ENCODE assay signal across 11 mouse cellular contexts in genomic region chr2:51056141-51056731, GRCm38 (mm10).
DNase-seq lines count a peak whose midpoint lies in the region; ATAC-seq and TF ChIP-seq lines count a peak whose summit lies in the region.
"Had no signal": no experiment of that assay in that cellular context is flagged by ENCODE, and none has a peak within 500 bp of the region (broad histone marks: within the 10 kb centered on the region; RNA-seq: fewer than 3 reads in every experiment).

No protein-coding gene starts in this region.

- no peak overlapping the region for H3K4me3 ChIP-seq in midbrain, postnatal 0 days (ENCODE audit: low read depth, low read length)
- H3K4me3 ChIP-seq in midbrain, embryonic 13.5 days (replicated peaks) = no peak overlapping the region
- H3K4me3 ChIP-seq in embryonic fibroblast, embryonic 13.5 days (ENCODE audit: insufficient read depth, low read length) = no peak overlapping the region
- H3K4me3 ChIP-seq in small intestine, adult 2 months (ENCODE audit: low read depth, low read length) = no peak overlapping the region
- H3K4me3 ChIP-seq: hindbrain, embryonic 15.5 days had no signal

- no peaks in the 10 kb centered on the region for H3K27me3 ChIP-seq in midbrain, postnatal 0 days (ENCODE audit: insufficient read depth, low read length)
- H3K27me3 ChIP-seq in midbrain, embryonic 13.5 days = no peaks in the 10 kb centered on the region
- no peaks in the 10 kb centered on the region for H3K27me3 ChIP-seq in small intestine, adult 2 months (ENCODE audit: control insufficient read depth, insufficient read depth, low read length)
- H3K27me3 ChIP-seq: hindbrain, embryonic 15.5 days had no signal

- DNase-seq in midbrain, postnatal 0 days (ENCODE audit: low spot score) = peak; percentile 32
- DNase-seq in kidney, postnatal 36 days = peak; percentile 58 to 70
- DNase-seq in cerebellum, adult 8-10 months = no peak
- DNase-seq in frontal cortex, adult 2 months (ENCODE audit: extremely low spot score in 1 of 2, low spot score in 1 of 2) = no peak
- DNase-seq: lung, postnatal 14 days had no signal

- no peaks in the 10 kb centered on the region for H3K36me3 ChIP-seq in midbrain, postnatal 0 days (ENCODE audit: insufficient read depth, low read length)
- no peaks in the 10 kb centered on the region for H3K36me3 ChIP-seq in midbrain, embryonic 13.5 days
- H3K36me3 ChIP-seq in small intestine, adult 2 months (ENCODE audit: control insufficient read depth, insufficient read depth, low read length) = no peaks in the 10 kb centered on the region
- H3K36me3 ChIP-seq: G1E; hindbrain, embryonic 15.5 days had no signal

- no peak for TF ChIP-seq CTCF in midbrain, postnatal 0 days (IDR thresholded peaks at IDR 0.05)
- no peak for TF ChIP-seq CTCF in embryonic fibroblast, embryonic 13.5 days (IDR thresholded peaks at IDR 0.05; ENCODE audit: borderline replicate concordance, insufficient read depth, low read length)
- no peak for TF ChIP-seq CTCF in small intestine, adult 2 months (IDR thresholded peaks at IDR 0.05; ENCODE audit: extremely low read depth, insufficient read length, insufficient replicate concordance, low read depth, low read length)

- no peak for TF ChIP-seq POLR2A in embryonic fibroblast, embryonic 13.5 days (IDR thresholded peaks at IDR 0.05; ENCODE audit: low read depth, low read length)
- TF ChIP-seq POLR2A in small intestine, adult 2 months (IDR thresholded peaks at IDR 0.05; ENCODE audit: low read depth, low read length) = no peak

- no peaks in the 10 kb centered on the region for H3K4me1 ChIP-seq in midbrain, postnatal 0 days (ENCODE audit: insufficient read depth, low read length)
- H3K4me1 ChIP-seq in midbrain, embryonic 13.5 days (replicated peaks) = peaks cover 6% of the 10 kb centered on the region; the same call in 1 of the 2 replicates
- 0 out of 2 replicates have a peak, but pooled peaks cover 2% of the 10 kb centered on the region for H3K4me1 ChIP-seq in embryonic fibroblast, embryonic 13.5 days (ENCODE audit: control insufficient read depth, insufficient read depth, low read length)
- H3K4me1 ChIP-seq in small intestine, adult 2 months (ENCODE audit: control insufficient read depth, insufficient read depth, insufficient read length, low read length) = peaks cover 6% of the 10 kb centered on the region; the same call in 1 of the 2 replicates
- H3K4me1 ChIP-seq: hindbrain, embryonic 15.5 days had no signal

- WGBS in midbrain, postnatal 0 days = 55% methylated on average over 8 of the region's 8 CpGs
- 59% methylated on average over 8 of the region's 8 CpGs for WGBS in midbrain, embryonic 13.5 days
- 24% methylated on average over 8 of the region's 8 CpGs for WGBS in small intestine, adult 2 months

- H3K9me3 ChIP-seq in midbrain, postnatal 0 days (ENCODE audit: low read length) = no peaks in the 10 kb centered on the region
- no peaks in the 10 kb centered on the region for H3K9me3 ChIP-seq in midbrain, embryonic 13.5 days
- H3K9me3 ChIP-seq: hindbrain, embryonic 15.5 days had no signal

- no peak for ATAC-seq in midbrain, postnatal 0 days (ENCODE audit: low FRiP score)
- ATAC-seq in midbrain, embryonic 13.5 days = no peak
- ATAC-seq in erythroblast, adult 5-6 weeks (replicated peaks; ENCODE audit: low FRiP score, poor library complexity, severe bottlenecking) = no peak

- H3K9ac ChIP-seq in midbrain, postnatal 0 days (replicated peaks; ENCODE audit: low read length, poor library complexity, severe bottlenecking) = no peak overlapping the region
- no peak overlapping the region for H3K9ac ChIP-seq in midbrain, embryonic 13.5 days (replicated peaks)
- H3K9ac ChIP-seq: hindbrain, embryonic 15.5 days had no signal

- H3K27ac ChIP-seq in midbrain, postnatal 0 days (ENCODE audit: low read depth, low read length) = no peak overlapping the region
- no peak overlapping the region for H3K27ac ChIP-seq in midbrain, embryonic 13.5 days
- peak overlapping the region; percentile 83 for H3K27ac ChIP-seq in embryonic fibroblast, embryonic 13.5 days (ENCODE audit: insufficient read depth, low read length)
- peak overlapping the region; percentile 91 for H3K27ac ChIP-seq in small intestine, adult 2 months (ENCODE audit: insufficient read depth, low read depth, low read length)
- H3K27ac ChIP-seq: hindbrain, embryonic 15.5 days had no signal

- H3K4me2 ChIP-seq in midbrain, postnatal 0 days (ENCODE audit: low read depth, low read length, poor library complexity, severe bottlenecking) = no peak overlapping the region
- no peak overlapping the region for H3K4me2 ChIP-seq in midbrain, embryonic 13.5 days (replicated peaks)
- H3K4me2 ChIP-seq: hindbrain, embryonic 15.5 days had no signal

Comparison
In these comparisons a context has a peak if more than half of its experiments do, and no peak if none do; other contexts are left out.
1. DNase-seq: peak in midbrain, postnatal 0 days (single experiment) and kidney, postnatal 36 days (2 of 2); none in cerebellum, adult 8-10 months (single experiment) and frontal cortex, adult 2 months (0 of 2).
2. H3K27ac ChIP-seq: peak in embryonic fibroblast, embryonic 13.5 days (single experiment) and small intestine, adult 2 months (single experiment); none in midbrain, postnatal 0 days (single experiment) and midbrain, embryonic 13.5 days (single experiment).